Mouse (Mus musculus): ENCODE data around the gene Krtdap.
"Not testable (repeated sequence)": the region's sequence is repeated elsewhere in the genome, so short reads cannot be mapped to it uniquely, and the experiment has no call there.

Gene Krtdap

GRCm38 (mm10) chr7:30787377-30788022 lies at the start of gene Krtdap:
Krtdap (plus strand) TSS chr7:30787896.
- DNase-seq, result no peak

DNA sequence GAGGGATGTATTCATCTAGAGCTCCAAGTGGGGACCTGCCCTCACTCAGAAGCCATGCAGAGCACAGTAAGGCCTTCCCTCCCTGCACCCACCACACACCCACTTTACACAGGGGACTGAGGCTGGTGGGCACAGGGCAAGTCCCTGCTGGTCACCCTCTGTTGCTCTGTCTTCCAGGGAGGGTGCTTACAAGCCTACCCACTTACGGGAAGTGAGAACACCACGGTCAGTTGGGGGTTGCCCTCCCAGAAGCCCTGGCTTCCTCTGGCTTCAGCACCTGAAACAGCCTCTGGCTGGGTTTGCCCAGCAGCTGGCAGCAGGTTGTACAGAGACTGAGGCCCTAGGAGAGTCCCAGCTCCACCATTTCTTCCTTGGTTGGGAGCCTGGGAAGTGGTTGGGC lies 45.1 kb upstream of the Krtdap start:
- DNase-seq, result not testable (repeated sequence)

- DNase-seq, result not testable (repeated sequence)
Observed at GRCm38 (mm10) chr7:30743617-30744016, 44.1 kb upstream of the Krtdap start, which contains the start of gene Gapdhs. Gapdhs (minus strand) TSS chr7:30743681.

DNA sequence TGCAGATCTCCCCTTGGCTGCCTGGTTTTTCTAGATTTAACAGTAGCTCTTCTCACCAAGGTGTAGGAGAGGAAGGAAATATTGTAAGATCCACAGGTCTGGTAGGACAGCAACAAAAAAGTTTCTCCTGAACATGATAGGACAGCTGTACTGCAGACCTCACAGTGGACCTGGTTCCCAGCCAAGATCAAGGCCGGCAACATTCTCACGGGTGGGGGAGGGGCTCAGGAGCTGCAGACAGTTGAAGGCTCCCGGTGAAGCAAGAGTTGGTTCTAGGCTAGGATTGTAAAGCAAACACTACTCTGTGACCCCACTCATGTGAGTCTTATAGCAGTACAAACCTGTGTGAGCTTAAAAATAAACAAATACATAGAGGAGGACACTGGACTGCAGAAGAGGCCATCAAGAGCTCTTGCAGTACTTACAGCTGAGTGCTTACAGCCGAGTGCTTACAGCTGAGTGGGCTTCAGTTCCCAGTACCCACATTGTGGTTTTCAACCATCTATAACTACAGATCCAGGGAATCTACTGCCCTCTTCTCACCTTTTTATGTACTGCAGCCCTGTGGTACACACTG lies 43.6 kb upstream of the Krtdap start:
- DNase-seq, result no peak

DNA sequence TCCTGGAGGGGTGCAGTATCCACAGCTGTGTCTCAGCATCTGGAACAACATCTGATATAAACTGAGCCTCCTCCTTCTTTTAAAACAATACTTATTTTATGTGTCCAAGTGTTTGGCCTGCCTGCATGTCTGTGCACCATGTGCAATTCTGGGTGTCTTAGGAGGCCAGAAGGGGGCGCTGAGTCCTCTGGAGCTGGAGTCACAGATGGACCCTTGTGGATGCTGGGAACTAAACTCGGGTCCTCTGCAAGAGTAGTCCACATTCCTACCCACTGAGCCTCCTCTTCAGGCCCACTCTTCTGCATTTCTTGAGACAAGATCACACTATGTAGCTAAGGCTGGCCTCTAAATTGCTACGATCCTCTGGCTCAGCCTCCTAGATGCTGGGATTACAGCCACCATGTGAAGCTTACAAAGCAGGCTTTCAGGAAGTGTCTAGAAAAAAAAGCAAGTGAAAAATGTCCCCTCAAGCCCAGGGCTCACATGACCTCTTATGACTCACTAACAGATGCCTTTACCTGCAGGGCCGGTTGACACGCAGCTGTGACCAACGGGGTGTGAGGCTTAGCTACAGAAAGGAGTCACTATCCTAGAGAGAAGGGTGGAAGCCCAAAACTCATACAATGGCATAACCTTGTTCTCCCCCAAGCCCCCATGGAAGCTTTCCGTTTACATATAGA lies 40.0 kb upstream of the Krtdap start:
- DNase-seq, result no peak

- no peak for DNase-seq
Observed at GRCm38 (mm10) chr7:30749824-30750606, 37.7 kb upstream of the Krtdap start.

GRCm38 (mm10) chr7:30751086-30751669 lies 36.5 kb upstream of the Krtdap start, which contains the start of gene Sbsn:
Sbsn (plus strand) TSS chr7:30751471.
- no peak for DNase-seq

- no peak for DNase-seq
Observed at GRCm38 (mm10) chr7:30757001-30757400, 30.7 kb upstream of the Krtdap start.

DNA sequence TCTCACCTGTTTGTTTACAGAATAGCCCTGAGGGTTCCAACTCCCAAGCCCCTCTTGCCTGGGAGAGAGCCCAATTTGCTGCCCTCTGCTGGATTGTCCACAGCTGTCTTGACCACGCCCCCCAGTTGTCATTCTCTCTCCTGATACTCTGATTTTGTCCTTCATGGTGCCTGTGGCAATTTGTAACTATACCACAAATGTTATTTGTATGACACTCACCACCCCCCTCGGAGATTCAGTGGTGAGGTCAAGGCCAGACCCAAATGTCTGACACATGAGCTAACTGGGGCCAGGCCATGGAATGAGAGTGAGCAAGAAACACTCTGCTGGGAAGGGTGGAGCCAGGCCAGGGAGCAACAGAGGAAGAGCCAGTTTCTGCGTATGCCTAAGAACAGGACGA lies 28.8 kb upstream of the Krtdap start:
- no peak for DNase-seq

GRCm38 (mm10) chr7:30761769-30762352 lies 25.8 kb upstream of the Krtdap start:
- no peak for DNase-seq

GRCm38 (mm10) chr7:30763456-30763855 lies 24.2 kb upstream of the Krtdap start, which contains the start of gene Dmkn:
Dmkn (plus strand) TSS chr7:30763756.
- DNase-seq, result no peak

GRCm38 (mm10) chr7:30765173-30765572 lies 22.5 kb upstream of the Krtdap start:
- no peak for DNase-seq

DNA sequence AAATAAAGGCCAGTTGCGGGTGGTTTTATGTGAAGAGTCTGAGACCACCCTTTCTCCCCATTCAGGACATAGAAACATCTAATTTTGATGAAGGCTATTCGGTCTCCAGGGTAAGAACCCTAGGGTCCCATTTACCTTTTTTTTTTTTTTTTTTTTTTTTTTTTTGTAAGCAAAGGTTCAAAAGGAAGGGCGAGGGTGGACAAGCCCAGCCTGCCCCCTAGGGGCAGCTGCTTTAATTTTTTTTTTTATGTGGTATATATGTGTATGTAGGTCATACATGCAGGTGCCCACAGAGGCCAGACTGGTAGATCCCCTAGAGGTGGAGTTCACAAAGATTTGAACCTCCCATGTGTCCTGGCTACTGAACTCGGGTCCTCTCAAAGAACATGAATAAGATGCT lies 21.3 kb upstream of the Krtdap start:
- DNase-seq, result no peak

- DNase-seq, result no peak
Observed at GRCm38 (mm10) chr7:30769236-30769635, 18.5 kb upstream of the Krtdap start.

DNA sequence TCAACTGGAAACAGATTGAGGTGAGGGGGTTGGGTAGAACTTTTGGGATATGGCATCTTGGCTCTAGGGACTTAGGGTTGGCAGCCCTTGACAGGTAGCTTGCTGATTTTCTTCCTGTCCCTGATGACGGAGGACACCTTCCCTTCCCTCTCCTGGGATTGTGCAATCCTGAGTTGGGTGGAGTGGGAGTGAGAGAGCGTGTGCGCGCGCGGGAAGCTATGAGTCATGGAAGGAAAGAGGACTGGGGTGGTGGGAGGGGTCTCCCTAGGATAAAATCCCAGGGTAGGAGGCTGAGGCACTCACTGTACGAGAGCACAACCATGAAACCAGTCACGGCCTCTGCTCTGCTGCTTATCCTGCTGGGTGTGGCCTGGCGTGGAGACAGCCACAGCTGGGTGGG lies 11.6 kb upstream of the Krtdap start:
- no peak for DNase-seq

- no peak for DNase-seq
Observed at GRCm38 (mm10) chr7:30777081-30777579, 10.6 kb upstream of the Krtdap start.

- DNase-seq, result no peak
Observed at GRCm38 (mm10) chr7:30777911-30778310, 9.8 kb upstream of the Krtdap start.

DNA sequence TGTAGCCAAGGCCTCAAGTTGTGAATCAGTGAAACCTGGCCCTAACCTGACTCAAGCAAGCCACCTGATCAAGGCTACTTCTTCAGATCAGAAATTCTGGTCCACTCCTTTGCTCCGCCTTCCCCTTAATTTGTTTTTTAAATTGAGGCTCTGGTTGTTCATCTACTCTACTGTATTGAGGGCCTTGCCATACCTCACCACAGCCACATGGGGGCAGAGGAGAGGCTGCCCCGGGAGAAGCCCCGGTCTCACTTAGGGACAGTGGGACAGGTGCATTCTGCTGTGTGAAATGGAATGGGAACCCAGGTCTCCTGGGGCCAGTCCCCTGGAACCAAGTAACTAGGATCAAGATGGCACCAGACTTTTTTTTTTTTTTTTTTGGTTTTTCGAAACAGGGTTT lies 5.9 kb upstream of the Krtdap start:
- no peak for DNase-seq

DNA sequence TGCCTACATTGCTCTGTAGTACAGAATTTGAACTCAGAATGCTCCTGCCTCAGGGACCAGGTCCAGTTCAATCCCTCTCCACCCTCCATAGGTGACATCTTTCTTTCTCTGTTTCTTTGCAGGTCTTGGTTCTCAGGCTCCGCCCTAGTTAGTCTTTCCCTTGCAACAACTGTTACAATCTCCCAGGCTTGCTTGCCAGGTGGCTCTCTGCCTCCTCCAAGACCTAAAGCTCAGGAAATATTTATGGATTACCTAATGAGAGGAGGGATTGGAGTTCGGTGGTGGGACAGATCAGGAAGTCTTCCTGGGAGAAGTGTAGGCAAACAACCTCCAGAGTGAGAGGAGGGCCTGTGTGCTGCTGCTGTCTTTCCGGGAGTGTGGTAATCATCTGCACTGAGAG lies 5.0 kb upstream of the Krtdap start:
- DNase-seq, result no peak

DNA sequence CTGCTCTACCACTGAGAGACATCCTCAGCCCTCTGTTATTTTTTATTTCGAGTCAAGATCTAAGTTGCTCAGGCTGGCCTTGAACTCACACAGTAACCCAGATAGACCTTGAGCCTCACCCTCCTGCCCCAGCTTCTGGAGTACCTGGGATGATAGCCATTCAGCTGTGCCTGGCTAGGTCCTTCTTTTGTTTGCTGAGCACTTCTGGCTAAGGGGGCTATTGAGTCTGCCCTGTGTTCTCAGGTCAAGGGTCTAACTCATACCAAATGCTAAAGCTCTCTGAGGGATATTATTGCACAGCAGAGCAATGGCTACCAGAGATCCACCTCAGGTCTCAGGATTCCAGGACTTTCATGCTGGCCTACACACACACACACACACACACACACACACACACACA lies 2.5 kb upstream of the Krtdap start:
- no peak for DNase-seq

DNA sequence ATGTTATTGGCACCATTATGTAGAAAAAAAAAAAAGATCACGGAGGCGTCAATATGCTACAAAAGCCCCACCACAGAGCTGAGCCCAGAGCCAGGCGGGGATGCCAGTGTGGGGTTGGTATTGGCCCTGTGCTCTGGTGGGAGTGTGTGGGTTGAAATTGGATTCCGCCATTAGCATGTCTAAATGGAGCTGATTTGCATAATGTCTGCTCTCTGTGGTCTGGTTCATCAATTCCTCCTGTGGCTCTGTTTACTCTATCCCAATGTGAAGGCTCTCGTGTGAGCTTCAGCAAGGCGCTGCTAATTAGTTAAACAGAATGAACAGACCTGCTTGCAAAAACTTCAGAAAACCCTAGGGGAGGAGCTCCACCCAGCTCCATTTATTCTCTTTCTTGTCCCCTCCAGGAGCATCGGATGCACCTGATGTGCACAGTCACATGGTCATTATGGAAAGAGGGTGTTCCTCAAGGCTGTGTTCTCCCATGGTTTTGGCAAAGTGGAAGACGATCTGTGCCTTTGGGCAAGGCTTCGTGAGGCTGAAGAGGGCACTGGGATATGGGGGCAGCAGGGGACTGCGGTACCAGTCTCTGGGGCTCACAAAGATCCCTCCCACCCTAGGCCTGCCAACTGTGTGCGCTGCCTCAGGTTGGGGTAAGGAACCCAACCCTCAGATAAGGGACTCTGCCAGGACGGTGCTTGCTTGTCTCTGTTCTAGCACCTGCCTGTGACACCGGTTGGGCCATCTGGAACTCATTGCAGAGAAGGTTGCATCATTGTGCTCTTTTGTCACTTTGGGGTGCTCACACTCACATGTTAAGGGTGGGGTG lies 1.8 kb upstream of the Krtdap start:
- no peak for DNase-seq

Data from thymus, adult 18-20 months (tissue).